8 mouse cellular contexts compared by ENCODE assay signal in the genomic region with DNA sequence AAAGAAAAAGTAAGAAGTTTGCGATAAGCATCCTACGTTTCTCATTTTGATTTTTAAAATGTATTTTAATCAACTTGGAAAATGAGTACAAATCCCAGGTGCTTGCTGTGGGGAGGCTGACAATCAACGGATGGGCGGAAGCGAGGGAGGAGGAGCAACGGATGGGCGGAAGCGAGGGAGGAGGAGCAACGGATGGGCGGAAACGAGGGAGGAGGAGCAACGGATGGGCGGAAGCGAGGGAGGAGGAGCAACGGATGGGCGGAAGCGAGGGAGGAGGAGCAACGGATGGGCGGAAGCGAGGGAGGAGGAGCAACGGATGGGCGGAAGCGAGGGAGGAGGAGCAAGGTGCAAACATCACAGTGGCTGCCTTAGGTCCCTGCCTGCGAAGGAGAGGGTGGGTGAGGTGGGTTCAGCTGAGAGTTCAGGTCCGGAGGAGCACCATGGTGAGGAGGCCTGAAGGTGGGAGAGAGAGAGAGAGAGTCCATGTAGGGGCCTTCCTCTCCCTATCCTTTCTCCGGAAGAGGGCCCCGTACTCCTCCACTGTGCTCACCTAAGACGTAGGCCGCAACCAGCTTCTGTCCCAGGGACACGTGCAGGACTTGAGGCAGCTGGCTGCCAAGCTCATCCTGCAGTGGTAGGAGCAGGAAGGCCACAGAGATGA. TPM values are rescaled to one million over a fixed set of nuclear protein-coding genes. Genes with fewer than 3 reads are reported as not detected.
DNase-seq lines count a peak whose midpoint lies in the region; ATAC-seq and TF ChIP-seq lines count a peak whose summit lies in the region.

No protein-coding gene starts in this region.

- no peak overlapping the region for H3K9ac ChIP-seq in midbrain, postnatal 0 days (replicated peaks; ENCODE audit: low read length, poor library complexity, severe bottlenecking)
- H3K9ac ChIP-seq in embryonic facial prominence, embryonic 15.5 days, result no peak overlapping the region
- no peak overlapping the region for H3K9ac ChIP-seq in liver, embryonic 11.5 days (ENCODE audit: low read depth, low read length)

- 26% methylated on average over 29 of the region's 30 CpGs for WGBS in midbrain, embryonic 10.5 days
- WGBS in midbrain, postnatal 0 days, result 42% methylated on average over 19 of the region's 30 CpGs
- WGBS in embryonic facial prominence, embryonic 15.5 days, result 32% methylated on average over 30 of the region's 30 CpGs
- 32% methylated on average over 30 of the region's 30 CpGs for WGBS in liver, embryonic 11.5 days

- no peaks in the 10 kb centered on the region; the same call in 1 of the 2 replicates for H3K9me3 ChIP-seq in midbrain, embryonic 10.5 days (replicated peaks)
- H3K9me3 ChIP-seq in midbrain, postnatal 0 days (ENCODE audit: low read length), result no peaks in the 10 kb centered on the region
- H3K9me3 ChIP-seq in embryonic facial prominence, embryonic 15.5 days (replicated peaks), result no peaks in the 10 kb centered on the region
- no peaks in the 10 kb centered on the region for H3K9me3 ChIP-seq in liver, embryonic 11.5 days (ENCODE audit: control insufficient read depth, low read length)

- peaks cover 18% of the 10 kb centered on the region for H3K36me3 ChIP-seq in midbrain, embryonic 10.5 days
- H3K36me3 ChIP-seq in midbrain, postnatal 0 days (ENCODE audit: insufficient read depth, low read length), result 0 out of 2 replicates have a peak, but pooled peaks cover 3% of the 10 kb centered on the region
- peaks cover 8% of the 10 kb centered on the region; the same call in 1 of the 2 replicates for H3K36me3 ChIP-seq in embryonic facial prominence, embryonic 15.5 days
- peaks cover 4% of the 10 kb centered on the region for H3K36me3 ChIP-seq in liver, embryonic 11.5 days (ENCODE audit: control insufficient read depth, insufficient read depth, low read length)

- no peak for DNase-seq in midbrain, embryonic 10.5 days (ENCODE audit: low spot score)
- no peak for DNase-seq in midbrain, postnatal 0 days (ENCODE audit: low spot score)
- DNase-seq in liver, embryonic 11.5 days (ENCODE audit: low spot score), result no peak
- peak; percentile 39 for DNase-seq in skeletal muscle tissue, adult 2 months (ENCODE audit: low read depth, low spot score)
- no peak for DNase-seq in adrenal gland, postnatal 25 days
- no peak for DNase-seq in gastrocnemius, adult 8-10 months (ENCODE audit: low spot score in 2 of 2)
- no peak for DNase-seq in layer of hippocampus, adult 9-10 months (ENCODE audit: low spot score)

- peak overlapping the region; percentile 44 for H3K4me3 ChIP-seq in midbrain, embryonic 10.5 days
- H3K4me3 ChIP-seq in midbrain, postnatal 0 days (ENCODE audit: low read depth, low read length), result no peak overlapping the region
- H3K4me3 ChIP-seq in embryonic facial prominence, embryonic 15.5 days (replicated peaks), result 0 out of 2 replicates have a peak overlapping the region, but pooled peaks have one; percentile 7
- H3K4me3 ChIP-seq in liver, embryonic 11.5 days (ENCODE audit: low read depth, low read length), result peak overlapping the region; percentile 7; the same call in 1 of the 2 replicates

- H3K27ac ChIP-seq in midbrain, embryonic 10.5 days (replicated peaks), result peak overlapping the region; percentile 72
- no peak overlapping the region for H3K27ac ChIP-seq in midbrain, postnatal 0 days (ENCODE audit: low read depth, low read length)
- H3K27ac ChIP-seq in embryonic facial prominence, embryonic 15.5 days (replicated peaks), result 0 out of 2 replicates have a peak overlapping the region, but pooled peaks have one; percentile 34
- H3K27ac ChIP-seq in liver, embryonic 11.5 days (ENCODE audit: low read depth, low read length), result peak overlapping the region; percentile 3; the same call in 1 of the 2 replicates

- H3K4me2 ChIP-seq in midbrain, postnatal 0 days (ENCODE audit: low read depth, low read length, poor library complexity, severe bottlenecking), result no peak overlapping the region
- H3K4me2 ChIP-seq in embryonic facial prominence, embryonic 15.5 days (replicated peaks), result peak overlapping the region; percentile 24; the same call in 1 of the 2 replicates
- peak overlapping the region; percentile 58 for H3K4me2 ChIP-seq in liver, embryonic 11.5 days

- ATAC-seq in midbrain, postnatal 0 days (ENCODE audit: low FRiP score), result no peak
- no peak for ATAC-seq in embryonic facial prominence, embryonic 15.5 days (ENCODE audit: insufficient number of reproducible peaks, low FRiP score, low TSS enrichment, low read depth)
- no peak for ATAC-seq in liver, embryonic 11.5 days (replicated peaks; ENCODE audit: low FRiP score)

- no peaks in the 10 kb centered on the region for H3K27me3 ChIP-seq in midbrain, embryonic 10.5 days (ENCODE audit: low read depth, poor library complexity, severe bottlenecking)
- no peaks in the 10 kb centered on the region for H3K27me3 ChIP-seq in midbrain, postnatal 0 days (ENCODE audit: insufficient read depth, low read length)
- H3K27me3 ChIP-seq in embryonic facial prominence, embryonic 15.5 days, result no peaks in the 10 kb centered on the region
- no peaks in the 10 kb centered on the region for H3K27me3 ChIP-seq in liver, embryonic 11.5 days (replicated peaks; ENCODE audit: control insufficient read depth, insufficient read depth, low read length)

- TF ChIP-seq CTCF in midbrain, postnatal 0 days (IDR thresholded peaks at IDR 0.05), result no peak

- H3K4me1 ChIP-seq in midbrain, embryonic 10.5 days, result peaks cover 26% of the 10 kb centered on the region
- H3K4me1 ChIP-seq in midbrain, postnatal 0 days (ENCODE audit: insufficient read depth, low read length), result peaks cover 10% of the 10 kb centered on the region; the same call in 1 of the 2 replicates
- peaks cover 11% of the 10 kb centered on the region for H3K4me1 ChIP-seq in embryonic facial prominence, embryonic 15.5 days
- peaks cover 14% of the 10 kb centered on the region for H3K4me1 ChIP-seq in liver, embryonic 11.5 days (replicated peaks; ENCODE audit: control insufficient read depth, insufficient read depth, low read length)

RNA-seq across cellular contexts. Expression of gene Mospd3, which starts 4.1 kb away (rescaled TPM):
- polyA plus RNA-seq in midbrain, embryonic 10.5 days (2016; fragmentation: Nextera tagmentation; extraction: Ambion mirVana), result 14.0 and 19.4 TPM in 2 replicates
- 17.7 and 18.5 TPM in 2 replicates for total RNA-seq in midbrain, postnatal 0 days (2014; rRNA removed)
- 70.5 and 71.3 TPM in 2 replicates for polyA plus RNA-seq in midbrain, postnatal 0 days (2015; fragmentation: Nextera tagmentation; extraction: Ambion mirVana)
- polyA plus RNA-seq in embryonic facial prominence, embryonic 15.5 days (2015; fragmentation: Nextera tagmentation; extraction: Ambion mirVana), result 43.3 and 47.3 TPM in 2 replicates
- 58.5 and 59.7 TPM in 2 replicates for polyA plus RNA-seq in liver, embryonic 11.5 days (2014; fragmentation: Nextera tagmentation; extraction: Ambion mirVana)
- total RNA-seq in adrenal gland, postnatal 25 days (2021), result 54.1 and 59.1 TPM in 2 replicates
- total RNA-seq in gastrocnemius, adult 8-10 months (2022), result 10 to 100 TPM; 10.1 to 13.6 (median 11.6) TPM

RNA-seq across cellular contexts. Expression of gene Pcolce, which starts 16.9 kb away (rescaled TPM):
- polyA plus RNA-seq in midbrain, embryonic 10.5 days (2016; fragmentation: Nextera tagmentation; extraction: Ambion mirVana), result 61.4 and 68.2 TPM in 2 replicates
- total RNA-seq in midbrain, postnatal 0 days (2014; rRNA removed), result 18.6 and 19.4 TPM in 2 replicates
- polyA plus RNA-seq in midbrain, postnatal 0 days (2015; fragmentation: Nextera tagmentation; extraction: Ambion mirVana), result 16.7 and 19.6 TPM in 2 replicates
- polyA plus RNA-seq in embryonic facial prominence, embryonic 15.5 days (2015; fragmentation: Nextera tagmentation; extraction: Ambion mirVana), result 261 and 273 TPM in 2 replicates
- polyA plus RNA-seq in liver, embryonic 11.5 days (2014; fragmentation: Nextera tagmentation; extraction: Ambion mirVana), result 43.9 and 49.2 TPM in 2 replicates
- 931 and 937 TPM in 2 replicates for total RNA-seq in adrenal gland, postnatal 25 days (2021)
- total RNA-seq in gastrocnemius, adult 8-10 months (2022), result 10 to 100 TPM; 16.2 to 35.4 (median 22.9) TPM

RNA-seq across cellular contexts. Expression of gene Tfr2, which starts 27.1 kb away (rescaled TPM):
- 1.9 and 2.2 TPM in 2 replicates for polyA plus RNA-seq in midbrain, embryonic 10.5 days (2016; fragmentation: Nextera tagmentation; extraction: Ambion mirVana)
- 22.3 and 29.6 TPM in 2 replicates for total RNA-seq in midbrain, postnatal 0 days (2014; rRNA removed)
- 21.7 and 22.7 TPM in 2 replicates for polyA plus RNA-seq in midbrain, postnatal 0 days (2015; fragmentation: Nextera tagmentation; extraction: Ambion mirVana)
- polyA plus RNA-seq in embryonic facial prominence, embryonic 15.5 days (2015; fragmentation: Nextera tagmentation; extraction: Ambion mirVana), result 1.5 and 2.0 TPM in 2 replicates
- polyA plus RNA-seq in liver, embryonic 11.5 days (2014; fragmentation: Nextera tagmentation; extraction: Ambion mirVana), result 60.5 and 65.4 TPM in 2 replicates
- 0.85 and 2.9 TPM in 2 replicates for total RNA-seq in adrenal gland, postnatal 25 days (2021)
- not detected for total RNA-seq in gastrocnemius, adult 8-10 months (2022)

RNA-seq across cellular contexts. Expression of gene Fbxo24, which starts 32.1 kb away (rescaled TPM):
- 0.25 and 0.28 TPM in 2 replicates for polyA plus RNA-seq in midbrain, embryonic 10.5 days (2016; fragmentation: Nextera tagmentation; extraction: Ambion mirVana)
- total RNA-seq in midbrain, postnatal 0 days (2014; rRNA removed), result 0.28 TPM in 1 of 2 replicates, not detected in the other
- polyA plus RNA-seq in midbrain, postnatal 0 days (2015; fragmentation: Nextera tagmentation; extraction: Ambion mirVana), result 0.09 and 0.10 TPM in 2 replicates
- 0.25 and 0.26 TPM in 2 replicates for polyA plus RNA-seq in embryonic facial prominence, embryonic 15.5 days (2015; fragmentation: Nextera tagmentation; extraction: Ambion mirVana)
- 0.18 TPM in 1 of 2 replicates, not detected in the other for polyA plus RNA-seq in liver, embryonic 11.5 days (2014; fragmentation: Nextera tagmentation; extraction: Ambion mirVana)
- total RNA-seq in adrenal gland, postnatal 25 days (2021), result 1.0 and 2.2 TPM in 2 replicates
- total RNA-seq in gastrocnemius, adult 8-10 months (2022), result under 1 TPM in 2 of 4 experiments, not detected in 2; 0.20 to 0.29 TPM

RNA-seq across cellular contexts. Expression of gene Lrch4, which starts 32.2 kb away (rescaled TPM):
- 27.2 and 32.7 TPM in 2 replicates for polyA plus RNA-seq in midbrain, embryonic 10.5 days (2016; fragmentation: Nextera tagmentation; extraction: Ambion mirVana)
- total RNA-seq in midbrain, postnatal 0 days (2014; rRNA removed), result 13.1 and 14.5 TPM in 2 replicates
- polyA plus RNA-seq in midbrain, postnatal 0 days (2015; fragmentation: Nextera tagmentation; extraction: Ambion mirVana), result 13.1 and 15.9 TPM in 2 replicates
- 37.2 and 48.9 TPM in 2 replicates for polyA plus RNA-seq in embryonic facial prominence, embryonic 15.5 days (2015; fragmentation: Nextera tagmentation; extraction: Ambion mirVana)
- 46.6 and 54.5 TPM in 2 replicates for polyA plus RNA-seq in liver, embryonic 11.5 days (2014; fragmentation: Nextera tagmentation; extraction: Ambion mirVana)
- total RNA-seq in adrenal gland, postnatal 25 days (2021), result 19.3 and 35.7 TPM in 2 replicates
- 10 to 100 TPM; 12.7 to 15.7 (median 14.6) TPM for total RNA-seq in gastrocnemius, adult 8-10 months (2022)
